Mouse (Mus musculus): ENCODE results near the gene Cep85l.

GRCm38 (mm10) chr10:53384896-53385295, 5.1 kb upstream of the Cep85l start:
- TF ChIP-seq CTCF (IDR thresholded peaks at IDR 0.05) (no peak), EP300 (IDR thresholded peaks at IDR 0.05; ENCODE audit: insufficient read depth, low read depth, low read length) (no peak)

All from heart, adult 2 months (tissue).